Mouse (Mus musculus) gastrocnemius, adult 18-20 months (tissue): ENCODE results near the gene Slc2a8. TPM values are rescaled to one million over a fixed set of nuclear protein-coding genes. Genes with fewer than 3 reads are reported as not detected.

ENCODE experiments used
- DNase-seq: peaks from one replicate; pipeline ENCODE4 v3.0.0; 2021; ENCODE audit warnings: low spot score
- total RNA-seq, 2 experiments: library from RNA; stranded (reverse); gene quantifications; 2 replicates each; pipeline ENCODE4 v1.2.3; 2021

Gene Slc2a8
- total RNA-seq, 2 experiments from 2014 or later = 11.4 to 13.1 TPM

- no peak for DNase-seq
These were observed 50.2 kb downstream of the Slc2a8 start for GRCm38 (mm10) chr2:32931730-32932129.

GRCm38 (mm10) chr2:32928947-32929829 is 52.7 kb downstream of the Slc2a8 start:
- no peak for DNase-seq

GRCm38 (mm10) chr2:32928235-32928946 is 53.5 kb downstream of the Slc2a8 start:
- DNase-seq = peak; percentile 77

- DNase-seq = no peak
These were observed 54.2 kb downstream of the Slc2a8 start for GRCm38 (mm10) chr2:32927624-32928234.

- no peak for DNase-seq
These were observed 55.4 kb downstream of the Slc2a8 start for GRCm38 (mm10) chr2:32926330-32927075.

GRCm38 (mm10) chr2:32924306-32924844 is 57.5 kb downstream of the Slc2a8 start:
- DNase-seq = no peak

- DNase-seq = no peak
These were observed 58.2 kb downstream of the Slc2a8 start for GRCm38 (mm10) chr2:32923551-32924250.

Other genes starting within 250 kb of the Slc2a8 start
- not detected for gene 6330409D20Rik, start 241.1 kb downstream of the Slc2a8 start, total RNA-seq
- 1 to 10 TPM; 4.1 to 4.8 TPM for gene Tor2a, start 224.8 kb downstream of the Slc2a8 start, total RNA-seq
- under 1 TPM in 1 of 2 experiments, not detected in 1; 0.09 TPM for gene Ttc16, start 206.4 kb downstream of the Slc2a8 start, total RNA-seq
- 1 to 10 TPM; 1.2 to 1.6 TPM for gene Ptrh1, start 206.3 kb downstream of the Slc2a8 start, total RNA-seq
- gene Cfap157, start 197.7 kb downstream of the Slc2a8 start, total RNA-seq = not detected
- 1 to 10 TPM; 1.9 to 6.0 TPM for gene Stxbp1, start 134.8 kb downstream of the Slc2a8 start, total RNA-seq
- 1 to 10 TPM; 4.8 to 8.2 TPM for gene Fam129b, start 106.0 kb downstream of the Slc2a8 start, total RNA-seq
- gene Rpl12, start 20.5 kb downstream of the Slc2a8 start, total RNA-seq = 10 to 100 TPM; 78.4 to 90.0 TPM
- gene Lrsam1, start 20.5 kb downstream of the Slc2a8 start, total RNA-seq = 10 to 100 TPM; 11.5 to 13.5 TPM
- gene Garnl3, start 149.6 kb upstream of the Slc2a8 start, total RNA-seq = under 1 TPM; 0.34 to 0.69 TPM
- gene Angptl2, start 234.0 kb upstream of the Slc2a8 start, total RNA-seq = 10 to 100 TPM; 29.6 to 48.6 TPM